Mouse (Mus musculus) myocyte (in vitro differentiated cells): ENCODE measurements at regions not wholly inside any gene's neighbourhood (a gene's known extent, or its start where the extent isn't known, plus 50 kb on each side); places are given as distances from the start of the nearest gene placed in this dataset.

Experiments
- CEBPB ChIP-seq: IDR thresholded peaks from 2 replicates; pipeline ENCODE4 v1.6.1; 2011; ENCODE audit warnings: mild to moderate bottlenecking, moderate library complexity; ENCODE audit not compliant: poor library complexity, insufficient read depth, severe bottlenecking
- E2F4 ChIP-seq: IDR thresholded peaks from one replicate; pipeline ENCODE4 v1.6.1; 2011; ENCODE audit warnings: mild to moderate bottlenecking, control low read depth, moderate library complexity; ENCODE audit not compliant: insufficient read depth
- MAX ChIP-seq: IDR thresholded peaks from one replicate; pipeline ENCODE4 v1.6.1; 2011; ENCODE audit warnings: low read depth, mild to moderate bottlenecking, control low read depth
- POLR2A ChIP-seq: IDR thresholded peaks from one replicate; pipeline ENCODE4 v1.6.1; 2011; ENCODE audit warnings: low read depth, mild to moderate bottlenecking, control low read depth, moderate library complexity; ENCODE audit not compliant: insufficient read length
- SRF ChIP-seq: IDR thresholded peaks from one replicate; pipeline ENCODE4 v1.6.1; 2011; ENCODE audit warnings: low read depth; ENCODE audit not compliant: control insufficient read depth, insufficient read length
- TCF12 ChIP-seq: IDR thresholded peaks from one replicate; pipeline ENCODE4 v1.6.1; 2011; ENCODE audit warnings: mild to moderate bottlenecking, control low read depth; ENCODE audit not compliant: poor library complexity, insufficient read depth, severe bottlenecking
- TCF3 ChIP-seq: IDR thresholded peaks from one replicate; pipeline ENCODE4 v1.6.1; 2011; ENCODE audit warnings: low read depth, control low read depth; ENCODE audit not compliant: insufficient read length
- USF1 ChIP-seq: IDR thresholded peaks from one replicate; pipeline ENCODE4 v1.6.1; 2011; ENCODE audit warnings: low read depth, mild to moderate bottlenecking, control low read depth, moderate library complexity

DNA sequence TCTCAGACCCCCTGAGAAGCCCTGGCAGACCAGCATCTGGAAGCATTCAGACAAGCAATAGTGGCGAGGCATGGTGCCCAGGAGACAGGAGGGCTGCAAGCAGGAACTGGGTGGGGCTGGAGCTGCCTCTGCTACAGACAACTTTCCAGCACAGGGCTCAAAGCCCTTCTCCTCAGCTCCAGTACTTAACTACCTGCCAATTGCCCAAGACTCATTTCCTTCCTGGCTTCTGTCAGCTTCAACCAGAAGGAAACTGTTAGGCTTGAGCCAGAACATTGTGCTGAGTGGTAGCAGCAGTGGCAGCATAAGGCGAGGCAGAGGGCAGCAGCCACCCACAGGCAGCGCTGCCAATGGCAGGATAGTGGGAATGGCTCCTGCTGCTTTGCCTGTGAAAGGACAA, 193.1 kb upstream of the Nabp1 start:
- TF ChIP-seq USF1, result no peak
- no peak for TF ChIP-seq POLR2A
- TF ChIP-seq E2F4, result no peak
- TF ChIP-seq SRF, result no peak
- TF ChIP-seq TCF3, result no peak
- no peak for TF ChIP-seq TCF12
- no peak for TF ChIP-seq MAX
- no peak for TF ChIP-seq CEBPB
